Mouse (Mus musculus) ES-Bruce4 (cell line): ENCODE results near the gene Gcnt1. TPM values are rescaled to one million over a fixed set of nuclear protein-coding genes. Genes with fewer than 3 reads are reported as not detected.
A peak's percentile ranks its signal among the peaks of the same experiment; 100 is the strongest.

Experiments
- H3K27ac ChIP-seq: 2 replicates; pipeline ENCODE4 v1.5.1; 2012; ENCODE audit warnings: low read length, inconsistent platforms; ENCODE audit not compliant: insufficient read depth
- H3K27me3 ChIP-seq: 2 replicates; pipeline ENCODE4 v1.6.1; 2012; ENCODE audit warnings: mild to moderate bottlenecking, low read length, inconsistent platforms; ENCODE audit not compliant: control insufficient read depth, poor library complexity, insufficient read depth, severe bottlenecking
- H3K36me3 ChIP-seq: 2 replicates; pipeline ENCODE4 v1.6.1; 2012; ENCODE audit warnings: inconsistent platforms, mild to moderate bottlenecking, low read length, moderate library complexity; ENCODE audit not compliant: control insufficient read depth, poor library complexity, insufficient read depth, severe bottlenecking
- H3K4me1 ChIP-seq: one replicate; pipeline ENCODE4 v1.8.1; 2011; ENCODE audit warnings: low read length; ENCODE audit not compliant: control insufficient read depth, insufficient read depth
- H3K4me3 ChIP-seq: 2 replicates; pipeline ENCODE4 v1.5.1; 2011; ENCODE audit warnings: low read depth, mild to moderate bottlenecking, low read length
- H3K9ac ChIP-seq: 2 replicates; pipeline ENCODE4 v1.6.1; 2012; ENCODE audit warnings: low read depth, mild to moderate bottlenecking, inconsistent platforms; ENCODE audit not compliant: poor library complexity, severe bottlenecking
- H3K9me3 ChIP-seq: replicated peaks from 2 replicates; pipeline ENCODE4 v1.6.1; 2012; ENCODE audit warnings: mild to moderate bottlenecking, low read length, inconsistent platforms; ENCODE audit not compliant: control insufficient read depth, poor library complexity, insufficient read depth, severe bottlenecking
- CTCF ChIP-seq: IDR thresholded peaks from one replicate; pipeline ENCODE4 v1.8.1; 2011; ENCODE audit warnings: low read depth, low read length
- EP300 ChIP-seq: IDR thresholded peaks from 2 replicates; pipeline ENCODE4 v1.6.1; 2011; ENCODE audit warnings: low read depth, low read length; ENCODE audit not compliant: insufficient read depth
- POLR2A ChIP-seq: IDR thresholded peaks from one replicate; pipeline ENCODE4 v1.8.1; 2011; ENCODE audit warnings: low read length; ENCODE audit not compliant: insufficient read depth
- polyA plus RNA-seq: library from polyadenylated mRNA; stranded (reverse); fragments of >200 nt; gene quantifications from 2 replicates; pipeline ENCODE4 v1.2.4, GENCODE M21; 2011; ENCODE audit warnings: low read depth; ENCODE audit not compliant: missing spikeins, insufficient read depth, insufficient read length

Gene Gcnt1
- polyA plus RNA-seq, 1 experiment: 27.3 TPM

GRCm38 (mm10) chr19:17393841-17394591 lies 21.4 kb upstream of the Gcnt1 start, which contains the start of gene Rfk:
Rfk (plus strand) TSS chr19:17394043.
- H3K9me3 ChIP-seq: no peaks in the 10 kb centered on the region
- peaks cover 11% of the 10 kb centered on the region for H3K36me3 ChIP-seq
- H3K9ac ChIP-seq: peak within 1 kb of the TSS; percentile 92
- H3K4me1 ChIP-seq: no peaks in the 10 kb centered on the region
- peak within 1 kb of the TSS; percentile 83 for H3K4me3 ChIP-seq
- H3K27ac ChIP-seq: no peak within 1 kb of the TSS
- TF ChIP-seq POLR2A (peak; percentile 90), CTCF (no peak), EP300 (0 out of 2 replicates have a peak, but pooled peaks have one; percentile 6)
- H3K27me3 ChIP-seq: no peaks in the 10 kb centered on the region

- Histone ChIP-seq H3K27ac (no peak overlapping the region), H3K9ac (no peak overlapping the region), H3K4me1 (no peaks in the 10 kb centered on the region), H3K36me3 (peaks cover 11% of the 10 kb centered on the region), H3K27me3 (no peaks in the 10 kb centered on the region), H3K9me3 (no peaks in the 10 kb centered on the region), H3K4me3 (no peak overlapping the region)
- TF ChIP-seq EP300: no peak
- no peak for TF ChIP-seq POLR2A
- no peak for TF ChIP-seq CTCF
Observed at GRCm38 (mm10) chr19:17392866-17393265, 20.2 kb upstream of the Gcnt1 start.

- Histone ChIP-seq H3K27ac (no peak overlapping the region), H3K36me3 (no peaks in the 10 kb centered on the region), H3K4me1 (no peaks in the 10 kb centered on the region), H3K9me3 (no peaks in the 10 kb centered on the region), H3K4me3 (no peak overlapping the region), H3K27me3 (no peaks in the 10 kb centered on the region), H3K9ac (no peak overlapping the region)
- TF ChIP-seq CTCF (no peak), EP300 (no peak), POLR2A (no peak)
Observed at GRCm38 (mm10) chr19:17388404-17388803, 15.8 kb upstream of the Gcnt1 start.

- H3K36me3 ChIP-seq: no peaks in the 10 kb centered on the region
- H3K9me3 ChIP-seq: no peaks in the 10 kb centered on the region
- H3K4me3 ChIP-seq: no peak overlapping the region
- no peak overlapping the region for H3K27ac ChIP-seq
- no peaks in the 10 kb centered on the region for H3K27me3 ChIP-seq
- TF ChIP-seq EP300: no peak
- H3K4me1 ChIP-seq: no peaks in the 10 kb centered on the region
- H3K9ac ChIP-seq: no peak overlapping the region
Observed at GRCm38 (mm10) chr19:17386424-17386823, 13.8 kb upstream of the Gcnt1 start.

GRCm38 (mm10) chr19:17385426-17385825 lies 12.8 kb upstream of the Gcnt1 start:
- Histone ChIP-seq H3K36me3 (no peaks in the 10 kb centered on the region), H3K4me1 (no peaks in the 10 kb centered on the region), H3K9me3 (no peaks in the 10 kb centered on the region), H3K27ac (no peak overlapping the region), H3K27me3 (no peaks in the 10 kb centered on the region), H3K4me3 (no peak overlapping the region), H3K9ac (no peak overlapping the region)
- TF ChIP-seq POLR2A (no peak), CTCF (no peak), EP300 (no peak)

GRCm38 (mm10) chr19:17385022-17385421 lies 12.4 kb upstream of the Gcnt1 start:
- TF ChIP-seq POLR2A (no peak), CTCF (no peak), EP300 (no peak)
- no peak overlapping the region for H3K4me3 ChIP-seq
- no peaks in the 10 kb centered on the region for H3K27me3 ChIP-seq
- H3K27ac ChIP-seq: no peak overlapping the region
- H3K9me3 ChIP-seq: no peaks in the 10 kb centered on the region
- no peak overlapping the region for H3K9ac ChIP-seq
- no peaks in the 10 kb centered on the region for H3K36me3 ChIP-seq
- no peaks in the 10 kb centered on the region for H3K4me1 ChIP-seq
